14 mouse cellular contexts compared by ENCODE assay signal in the genomic region with DNA sequence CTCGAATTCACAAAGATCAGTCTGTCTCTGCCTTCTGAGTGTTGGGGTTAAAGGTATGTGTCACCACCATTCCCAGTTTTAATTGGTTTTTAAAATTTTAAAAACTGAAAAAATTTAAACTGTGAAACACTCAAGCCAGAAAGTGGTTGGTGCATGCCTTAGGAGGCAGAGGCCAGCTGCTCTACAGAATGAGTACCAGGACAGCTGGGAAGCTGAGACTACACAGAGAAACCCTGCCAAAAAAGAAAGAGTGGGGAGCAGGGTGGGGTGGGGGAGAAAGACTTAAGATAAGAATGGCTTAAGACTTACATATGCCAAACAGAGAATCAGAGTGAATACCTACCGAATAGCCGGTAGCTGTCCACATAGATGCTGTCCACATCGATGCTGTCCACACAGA.
DNase-seq lines count a peak whose midpoint lies in the region; ATAC-seq and TF ChIP-seq lines count a peak whose summit lies in the region.
"Had no signal": no experiment of that assay in that cellular context is flagged by ENCODE, and none has a peak within 500 bp of the region (broad histone marks: within the 10 kb centered on the region; RNA-seq: fewer than 3 reads in every experiment).

No protein-coding gene starts in this region.

- H3K27me3 ChIP-seq in forebrain, postnatal 0 days (ENCODE audit: insufficient read depth, low read length) = no peaks in the 10 kb centered on the region
- H3K27me3 ChIP-seq in forebrain, embryonic 14.5 days (replicated peaks; ENCODE audit: control insufficient read depth, insufficient read depth, low read length) = no peaks in the 10 kb centered on the region
- peaks cover 12% of the 10 kb centered on the region; the same call in 1 of the 2 replicates for H3K27me3 ChIP-seq in heart, embryonic 15.5 days
- peaks cover 34% of the 10 kb centered on the region for H3K27me3 ChIP-seq in heart, embryonic 12.5 days (replicated peaks)
- H3K27me3 ChIP-seq in thymus, adult 2 months (ENCODE audit: control insufficient read depth, insufficient read depth, low read length) = no peaks in the 10 kb centered on the region
- H3K27me3 ChIP-seq: hindbrain, embryonic 13.5 days had no signal

- no peak overlapping the region for H3K4me3 ChIP-seq in forebrain, postnatal 0 days (ENCODE audit: low read depth, low read length)
- H3K4me3 ChIP-seq in forebrain, embryonic 14.5 days (ENCODE audit: low read depth, low read length) = no peak overlapping the region
- H3K4me3 ChIP-seq in heart, embryonic 15.5 days = no peak overlapping the region
- H3K4me3 ChIP-seq in heart, embryonic 12.5 days = no peak overlapping the region
- H3K4me3 ChIP-seq in thymus, adult 2 months (ENCODE audit: control insufficient read depth, insufficient read depth, low read length) = no peak overlapping the region
- H3K4me3 ChIP-seq: heart, embryonic 13.5 days; hindbrain, embryonic 13.5 days had no signal

- no peak for TF ChIP-seq POLR2A in thymus, adult 2 months (IDR thresholded peaks at IDR 0.05; ENCODE audit: control insufficient read depth, extremely low read depth, insufficient read depth, low read length, poor library complexity)

- TF ChIP-seq CTCF in forebrain, postnatal 0 days (IDR thresholded peaks at IDR 0.05; ENCODE audit: low read depth) = no peak
- no peak for TF ChIP-seq CTCF in thymus, adult 2 months (IDR thresholded peaks at IDR 0.05; ENCODE audit: borderline replicate concordance, control insufficient read depth, extremely low read depth, insufficient read depth, low read length, poor library complexity)

- H3K4me2 ChIP-seq in forebrain, postnatal 0 days (ENCODE audit: low read depth) = no peak overlapping the region
- no peak overlapping the region for H3K4me2 ChIP-seq in forebrain, embryonic 14.5 days (ENCODE audit: low read length)
- H3K4me2 ChIP-seq in heart, embryonic 15.5 days = no peak overlapping the region
- no peak overlapping the region for H3K4me2 ChIP-seq in heart, embryonic 12.5 days
- H3K4me2 ChIP-seq: heart, embryonic 13.5 days; hindbrain, embryonic 13.5 days had no signal

- H3K9ac ChIP-seq in forebrain, postnatal 0 days = no peak overlapping the region
- no peak overlapping the region for H3K9ac ChIP-seq in forebrain, embryonic 14.5 days (ENCODE audit: low read length)
- no peak overlapping the region for H3K9ac ChIP-seq in heart, embryonic 15.5 days
- H3K9ac ChIP-seq in heart, embryonic 12.5 days = no peak overlapping the region
- H3K9ac ChIP-seq: hindbrain, embryonic 13.5 days had no signal

- no peak for DNase-seq in forebrain, postnatal 0 days
- DNase-seq in forebrain, embryonic 14.5 days (ENCODE audit: low spot score) = no peak
- DNase-seq in thymus, adult 2 months = no peak
- no peak for DNase-seq in thymus, adult 18-20 months
- no peak for DNase-seq in layer of hippocampus, postnatal 36 days
- DNase-seq: cerebellum, adult 11-12 months; cerebellum, adult 9-10 months; cerebellum, postnatal 36 days; gastrocnemius, postnatal 36 days had no signal

- no peaks in the 10 kb centered on the region for H3K36me3 ChIP-seq in forebrain, postnatal 0 days (ENCODE audit: insufficient read depth)
- 0 out of 2 replicates have a peak, but pooled peaks cover 12% of the 10 kb centered on the region for H3K36me3 ChIP-seq in forebrain, embryonic 14.5 days (ENCODE audit: control insufficient read depth, insufficient read depth, low read length)
- no peaks in the 10 kb centered on the region for H3K36me3 ChIP-seq in heart, embryonic 15.5 days
- H3K36me3 ChIP-seq in heart, embryonic 12.5 days = peaks cover 13% of the 10 kb centered on the region; the same call in 1 of the 2 replicates
- H3K36me3 ChIP-seq in thymus, adult 2 months (ENCODE audit: control insufficient read depth, insufficient read depth, low read length) = no peaks in the 10 kb centered on the region
- H3K36me3 ChIP-seq: hindbrain, embryonic 13.5 days had no signal

- no peak overlapping the region for H3K27ac ChIP-seq in forebrain, postnatal 0 days (ENCODE audit: low read depth, low read length)
- no peak overlapping the region for H3K27ac ChIP-seq in forebrain, embryonic 14.5 days (ENCODE audit: low read depth, low read length)
- peak overlapping the region; percentile 32; the same call in 1 of the 2 replicates for H3K27ac ChIP-seq in heart, embryonic 15.5 days
- H3K27ac ChIP-seq in heart, embryonic 12.5 days (ENCODE audit: poor library complexity, severe bottlenecking) = no peak overlapping the region
- 0 out of 2 replicates have a peak overlapping the region, but pooled peaks have one; percentile 68 for H3K27ac ChIP-seq in thymus, adult 2 months (ENCODE audit: control insufficient read depth, insufficient read depth, low read length)
- H3K27ac ChIP-seq: hindbrain, embryonic 13.5 days; hindbrain, postnatal 0 days had no signal

- 92% methylated on average over 4 of the region's 4 CpGs for WGBS in forebrain, postnatal 0 days
- WGBS in forebrain, embryonic 14.5 days = 92% methylated on average over 4 of the region's 4 CpGs
- 75% methylated on average over 4 of the region's 4 CpGs for WGBS in heart, embryonic 15.5 days
- WGBS in heart, embryonic 12.5 days = 74% methylated on average over 4 of the region's 4 CpGs
- WGBS in thymus, adult 2 months = 95% methylated on average over 4 of the region's 4 CpGs

- ATAC-seq in forebrain, postnatal 0 days = peak; percentile 71; the same call in 1 of the 2 replicates
- ATAC-seq in forebrain, embryonic 14.5 days = no peak
- no peak for ATAC-seq in heart, embryonic 15.5 days (replicated peaks; ENCODE audit: insufficient number of reproducible peaks, insufficient read depth, low FRiP score, low read depth)
- ATAC-seq in heart, embryonic 12.5 days (ENCODE audit: insufficient number of reproducible peaks, low FRiP score) = no peak
- ATAC-seq: hindbrain, postnatal 0 days had no signal

- H3K4me1 ChIP-seq in forebrain, postnatal 0 days (ENCODE audit: insufficient read depth) = no peaks in the 10 kb centered on the region
- H3K4me1 ChIP-seq in forebrain, embryonic 14.5 days (ENCODE audit: control insufficient read depth, insufficient read depth, low read length) = no peaks in the 10 kb centered on the region
- peaks cover 49% of the 10 kb centered on the region for H3K4me1 ChIP-seq in heart, embryonic 15.5 days (replicated peaks)
- H3K4me1 ChIP-seq in heart, embryonic 12.5 days (replicated peaks) = peaks cover 76% of the 10 kb centered on the region
- peaks cover 40% of the 10 kb centered on the region for H3K4me1 ChIP-seq in thymus, adult 2 months (replicated peaks; ENCODE audit: control insufficient read depth, insufficient read depth, low read length)

- no peaks in the 10 kb centered on the region for H3K9me3 ChIP-seq in forebrain, postnatal 0 days (ENCODE audit: low read length)
- H3K9me3 ChIP-seq in forebrain, embryonic 14.5 days (replicated peaks; ENCODE audit: control insufficient read depth, low read length) = no peaks in the 10 kb centered on the region
- H3K9me3 ChIP-seq in heart, embryonic 15.5 days (replicated peaks) = no peaks in the 10 kb centered on the region
- H3K9me3 ChIP-seq in heart, embryonic 12.5 days (replicated peaks) = no peaks in the 10 kb centered on the region
- H3K9me3 ChIP-seq: heart, embryonic 13.5 days; hindbrain, embryonic 13.5 days had no signal

Comparison
In these comparisons a context has a peak if more than half of its experiments do, and no peak if none do; other contexts are left out.
1. H3K27ac ChIP-seq: peak in heart, embryonic 15.5 days (single experiment) and thymus, adult 2 months (single experiment); none in forebrain, postnatal 0 days (single experiment), forebrain, embryonic 14.5 days (single experiment) and heart, embryonic 12.5 days (single experiment).